Mouse (Mus musculus) bone marrow, adult 2 months (tissue): ENCODE measurements at regions not wholly inside any gene's neighbourhood (a gene's known extent, or its start where the extent isn't known, plus 50 kb on each side); places are given as distances from the start of the nearest gene placed in this dataset.
A peak's percentile ranks its signal among the peaks of the same experiment; 100 is the strongest.

Experiments
- H3K27ac ChIP-seq: fragments of 200-500 bp; 2 replicates; pipeline ENCODE4 v1.5.1; 2012; ENCODE audit warnings: low read depth, mild to moderate bottlenecking, control low read depth, inconsistent platforms, low read length; ENCODE audit not compliant: control insufficient read depth, poor library complexity, insufficient read depth
- H3K4me1 ChIP-seq: fragments of 200-500 bp; 2 replicates; pipeline ENCODE4 v1.6.1; 2011; ENCODE audit warnings: low read length; ENCODE audit not compliant: control insufficient read depth, insufficient read depth
- H3K4me3 ChIP-seq: fragments of 200-500 bp; replicated peaks from 2 replicates; pipeline ENCODE3; 2011; ENCODE audit warnings: mild to moderate bottlenecking, low read depth, low read length, control low read depth; ENCODE audit not compliant: control insufficient read depth
- CTCF ChIP-seq: fragments of 200-500 bp; IDR thresholded peaks from 2 replicates; pipeline ENCODE4 v1.5.1; 2011; ENCODE audit warnings: low read length, control low read depth; ENCODE audit not compliant: control insufficient read depth, insufficient read depth
- POLR2A ChIP-seq: fragments of 200-500 bp; IDR thresholded peaks from 2 replicates; pipeline ENCODE4 v1.6.1; 2011; ENCODE audit warnings: low read depth, mild to moderate bottlenecking, control low read depth, low read length, borderline replicate concordance; ENCODE audit not compliant: control insufficient read depth
- WGBS: fragments of 180-500 bp; shearing (Covaris S2); methylation state at CpG from one replicate; pipeline ENCODE4 v1.1.7; 2018; 5-methylcytosine and 5-hydroxymethylcytosine counted together

DNA sequence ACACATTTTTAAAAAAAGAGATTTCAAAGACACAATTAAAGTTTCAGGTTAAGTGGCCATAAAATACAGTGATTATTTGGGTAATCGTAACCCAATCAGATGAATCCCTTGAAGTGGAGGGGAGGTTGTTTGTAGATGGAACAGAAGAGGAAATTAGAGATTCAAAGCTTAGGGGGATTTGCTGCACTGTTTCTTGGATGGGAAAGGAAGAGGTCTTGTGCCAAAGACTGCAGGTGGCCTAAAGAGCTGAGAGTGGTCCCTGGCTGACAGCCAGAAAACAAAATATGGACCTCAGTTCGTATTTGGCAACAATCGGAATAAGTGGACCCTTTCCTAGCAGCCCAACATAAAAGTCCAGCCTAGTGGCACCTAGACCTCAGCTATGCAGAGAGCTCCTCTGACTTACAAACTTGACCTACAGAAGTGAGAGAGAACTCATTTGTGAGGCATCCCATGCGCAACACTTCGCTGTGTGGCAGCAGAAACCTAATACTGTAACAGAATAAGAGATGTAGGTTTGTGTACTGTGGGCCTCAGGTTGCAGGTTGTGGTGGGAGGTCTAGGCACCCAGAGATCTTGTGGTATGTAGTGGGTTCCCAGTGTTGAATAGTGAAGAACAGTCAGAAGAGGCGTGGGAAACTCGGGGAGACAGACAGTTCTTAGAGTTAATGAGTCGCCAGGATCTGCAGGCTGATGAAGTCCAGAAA lies 110.0 kb upstream of the Ccdc54 start:
- no peak overlapping the region for H3K27ac ChIP-seq
- 75% methylated on average over 8 of the region's 8 CpGs for WGBS
- TF ChIP-seq CTCF, result no peak
- TF ChIP-seq POLR2A, result no peak
- no peak overlapping the region for H3K4me3 ChIP-seq
- no peaks in the 10 kb centered on the region; the same call in 1 of the 2 replicates for H3K4me1 ChIP-seq

- WGBS, result 5% methylated on average over 2 of the region's 2 CpGs
- no peak overlapping the region for H3K27ac ChIP-seq
- H3K4me1 ChIP-seq, result no peaks in the 10 kb centered on the region; the same call in 1 of the 2 replicates
- TF ChIP-seq POLR2A, result no peak
- no peak for TF ChIP-seq CTCF
- no peak overlapping the region for H3K4me3 ChIP-seq
Measured at GRCm38 (mm10) chr16:50700123-50700522, 109.2 kb upstream of the Ccdc54 start.

GRCm38 (mm10) chr16:50697722-50698121 lies 106.8 kb upstream of the Ccdc54 start:
- WGBS, result 81% methylated on average over 2 of the region's 2 CpGs
- Histone ChIP-seq H3K4me1 (no peaks in the 10 kb centered on the region; the same call in 1 of the 2 replicates), H3K27ac (no peak overlapping the region), H3K4me3 (no peak overlapping the region)
- no peak for TF ChIP-seq CTCF
- TF ChIP-seq POLR2A, result no peak

DNA sequence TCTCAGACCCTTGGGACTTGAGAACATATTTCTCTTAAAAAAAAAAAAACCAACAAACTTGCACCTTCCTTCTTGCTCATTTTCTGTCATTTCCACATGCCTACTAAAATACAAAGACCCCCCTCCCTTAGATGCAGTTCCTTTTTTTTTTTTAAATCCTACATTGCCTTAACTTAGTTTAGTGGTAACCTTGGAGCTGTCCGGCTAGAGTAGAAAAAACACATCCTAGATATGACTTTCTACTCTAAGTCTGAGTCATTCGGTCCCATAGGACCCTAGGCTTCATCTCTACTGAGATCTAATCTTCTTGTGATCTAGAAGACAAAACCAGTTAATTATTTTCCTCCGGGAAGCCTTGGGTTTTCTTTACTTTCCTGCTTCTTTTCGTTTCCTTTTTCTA lies 105.1 kb upstream of the Ccdc54 start:
- 62% methylated on average over 4 of the region's 4 CpGs for WGBS
- TF ChIP-seq POLR2A (no peak), CTCF (no peak)
- Histone ChIP-seq H3K4me3 (no peak overlapping the region), H3K27ac (no peak overlapping the region), H3K4me1 (no peaks in the 10 kb centered on the region; the same call in 1 of the 2 replicates)

DNA sequence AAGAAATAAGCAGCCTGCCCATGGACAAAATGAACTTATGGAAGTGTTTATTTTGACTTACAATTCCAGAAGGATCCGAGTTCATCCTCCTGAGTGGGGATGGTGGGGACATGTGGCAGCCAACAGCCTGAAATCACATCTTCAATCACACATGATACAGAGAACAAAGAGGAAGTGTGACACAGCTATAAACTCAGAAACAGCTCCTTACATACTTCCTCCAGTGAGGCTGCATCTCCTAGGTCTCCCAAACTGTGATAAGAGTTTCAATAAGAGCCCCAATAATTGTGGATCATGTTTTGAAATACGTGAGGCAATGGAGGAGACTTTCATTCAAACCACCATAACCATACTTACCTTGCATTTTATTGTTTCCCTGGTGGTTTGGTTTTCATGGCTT lies 103.1 kb upstream of the Ccdc54 start:
- WGBS, result 41% methylated on average over 2 of the region's 2 CpGs
- Histone ChIP-seq H3K4me3 (no peak overlapping the region), H3K4me1 (no peaks in the 10 kb centered on the region; the same call in 1 of the 2 replicates), H3K27ac (no peak overlapping the region)
- TF ChIP-seq CTCF, result no peak
- no peak for TF ChIP-seq POLR2A

- 25% methylated on average over 7 of the region's 7 CpGs for WGBS
- no peaks in the 10 kb centered on the region; the same call in 1 of the 2 replicates for H3K4me1 ChIP-seq
- TF ChIP-seq CTCF, result no peak
- H3K4me3 ChIP-seq, result no peak overlapping the region
- H3K27ac ChIP-seq, result no peak overlapping the region
Measured at GRCm38 (mm10) chr16:50690818-50691217, 99.9 kb upstream of the Ccdc54 start.

DNA sequence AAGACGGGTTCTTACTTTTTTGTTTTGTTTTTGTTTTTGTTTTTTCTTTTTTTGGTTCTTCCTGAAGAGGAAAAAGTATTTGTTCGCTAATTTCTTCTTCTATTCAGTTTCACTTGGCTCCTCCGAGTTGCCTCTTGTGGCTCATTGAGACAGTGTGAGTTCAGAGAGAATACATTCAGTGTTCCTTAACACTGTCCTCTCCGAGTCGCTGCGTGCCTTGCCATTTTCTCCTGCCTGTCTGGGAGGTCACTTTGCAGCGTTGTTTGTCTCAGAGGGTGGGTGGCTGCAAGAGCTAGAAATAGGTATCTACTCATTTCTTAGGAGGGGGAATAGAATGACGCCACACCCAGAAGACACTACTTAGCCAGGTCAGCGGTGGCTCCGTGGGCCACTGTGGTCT lies 98.6 kb upstream of the Ccdc54 start:
- no peaks in the 10 kb centered on the region; the same call in 1 of the 2 replicates for H3K4me1 ChIP-seq
- WGBS, result 31% methylated on average over 10 of the region's 10 CpGs
- no peak overlapping the region for H3K4me3 ChIP-seq
- no peak for TF ChIP-seq CTCF
- TF ChIP-seq POLR2A, result no peak
- no peak overlapping the region for H3K27ac ChIP-seq

GRCm38 (mm10) chr16:50688818-50689506 lies 98.0 kb upstream of the Ccdc54 start:
- Histone ChIP-seq H3K4me1 (no peaks in the 10 kb centered on the region; the same call in 1 of the 2 replicates), H3K27ac (no peak overlapping the region), H3K4me3 (peak overlapping the region; percentile 21)
- 11% methylated on average over 11 of the region's 11 CpGs for WGBS
- no peak for TF ChIP-seq CTCF
- TF ChIP-seq POLR2A, result no peak
